Mouse (Mus musculus) neural tube, embryonic 14.5 days (tissue): ENCODE measurements around the gene Slu7. TPM values are rescaled to one million over a fixed set of nuclear protein-coding genes. Genes with fewer than 3 reads are reported as not detected.
A peak's percentile ranks its signal among the peaks of the same experiment; 100 is the strongest.

ENCODE experiments used
- ATAC-seq: fragments of 200-750 bp; cut with Nextera tagmentation; 2 replicates; pipeline ENCODE4 v1.8.0; 2017; ENCODE audit warnings: low read depth, mild to moderate bottlenecking, moderate TSS enrichment, moderate library complexity
- H3K27ac ChIP-seq: fragments of 300-500 bp; sonication (generic); 2 replicates; pipeline ENCODE4 v1.5.1; 2014; ENCODE audit warnings: low read depth, mild to moderate bottlenecking, control low read depth, low read length, moderate library complexity, mixed read lengths
- H3K27me3 ChIP-seq: fragments of 300-500 bp; sonication (generic); 2 replicates; pipeline ENCODE4 v1.6.1; 2014; ENCODE audit warnings: low read length; ENCODE audit not compliant: control insufficient read depth, insufficient read depth
- H3K36me3 ChIP-seq: fragments of 300-500 bp; sonication (generic); 2 replicates; pipeline ENCODE4 v1.6.1; 2014; ENCODE audit warnings: low read length, mixed read lengths; ENCODE audit not compliant: control insufficient read depth, insufficient read depth
- H3K4me1 ChIP-seq: fragments of 300-500 bp; sonication (generic); 2 replicates; pipeline ENCODE4 v1.6.1; 2014; ENCODE audit warnings: low read length; ENCODE audit not compliant: control insufficient read depth, insufficient read depth
- H3K4me2 ChIP-seq: fragments of 300-500 bp; sonication (generic); 2 replicates; pipeline ENCODE4 v1.6.1; 2014; ENCODE audit warnings: mild to moderate bottlenecking, low read depth, low read length, control low read depth
- H3K4me3 ChIP-seq: fragments of 300-500 bp; sonication (generic); 2 replicates; pipeline ENCODE4 v1.5.1; 2014; ENCODE audit warnings: low read depth, low read length, control low read depth, mixed read lengths
- H3K9ac ChIP-seq: fragments of 300-500 bp; sonication (generic); replicated peaks from 2 replicates; pipeline ENCODE4 v1.6.1; 2014; ENCODE audit warnings: low read depth, mild to moderate bottlenecking, control low read depth, low read length, mixed read lengths
- H3K9me3 ChIP-seq: fragments of 300-500 bp; sonication (generic); 2 replicates; pipeline ENCODE4 v1.6.1; 2016; ENCODE audit warnings: low read length; ENCODE audit not compliant: control insufficient read depth
- WGBS: fragments of 180-500 bp; shearing (Covaris S2); extraction: QIAGEN DNeasy Blood & Tissue Kit; methylation state at CpG from one replicate; pipeline ENCODE4 v1.1.7; 2014; 5-methylcytosine and 5-hydroxymethylcytosine counted together
- polyA plus RNA-seq: library from polyadenylated mRNA; unstranded; fragments of >200 nt; fragmentation: Nextera tagmentation; extraction: Ambion mirVana; gene quantifications from 2 replicates; pipeline ENCODE4 v1.2.1, GENCODE M21; 2014

Gene Slu7
- polyA plus RNA-seq, 1 experiment from 2014 or later, result 65.2 TPM

DNA sequence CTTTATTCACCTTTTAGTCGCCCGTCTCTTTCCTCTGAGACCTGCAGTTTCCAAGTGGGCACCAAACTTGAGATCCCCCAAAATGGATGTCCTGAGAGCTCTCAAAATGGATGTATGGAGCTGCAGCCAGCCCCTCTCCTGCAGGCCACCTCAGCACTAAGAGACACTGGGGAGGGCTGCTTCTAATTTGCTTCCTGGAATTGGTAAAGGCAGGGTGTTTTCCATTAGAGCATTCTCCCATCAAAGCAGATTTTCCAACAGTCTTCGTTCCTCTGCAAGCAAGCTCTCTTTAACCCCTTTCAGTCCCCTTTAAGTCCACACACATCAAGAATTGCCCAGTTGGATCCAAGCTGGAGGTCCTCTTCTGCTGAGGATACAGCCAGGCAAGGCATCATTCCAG, 45.8 kb downstream of the Slu7 start:
- no peak for ATAC-seq
- H3K4me3 ChIP-seq, result no peak overlapping the region
- no peaks in the 10 kb centered on the region for H3K36me3 ChIP-seq
- no peaks in the 10 kb centered on the region for H3K27me3 ChIP-seq
- no peak overlapping the region for H3K9ac ChIP-seq
- 92% methylated on average over 3 of the region's 3 CpGs for WGBS
- H3K27ac ChIP-seq, result no peak overlapping the region
- H3K4me2 ChIP-seq, result no peak overlapping the region
- H3K4me1 ChIP-seq, result no peaks in the 10 kb centered on the region
- no peaks in the 10 kb centered on the region for H3K9me3 ChIP-seq

DNA sequence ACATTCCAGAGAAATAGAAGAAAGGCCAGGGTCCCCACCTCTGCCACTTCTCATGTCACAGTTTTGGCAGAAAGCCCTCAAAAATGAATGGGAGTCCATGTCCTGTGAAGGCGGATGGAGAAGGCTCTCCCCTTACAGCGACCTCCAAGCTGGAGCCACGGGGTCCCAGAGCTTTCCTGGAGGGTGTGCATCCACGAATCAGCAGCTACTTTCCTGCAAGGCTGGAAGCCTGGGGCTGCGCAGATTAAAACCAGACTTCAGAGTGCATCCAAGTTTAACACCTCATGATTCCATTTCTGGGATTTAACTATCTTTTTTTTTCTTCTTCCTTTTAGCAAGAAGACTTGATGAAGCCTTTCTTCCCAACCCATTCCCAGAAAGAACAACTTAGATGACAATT, 47.0 kb downstream of the Slu7 start:
- 50% methylated on average over 5 of the region's 5 CpGs for WGBS
- no peaks in the 10 kb centered on the region for H3K36me3 ChIP-seq
- no peak for ATAC-seq
- no peaks in the 10 kb centered on the region for H3K9me3 ChIP-seq
- no peak overlapping the region for H3K4me3 ChIP-seq
- H3K9ac ChIP-seq, result no peak overlapping the region
- H3K27me3 ChIP-seq, result no peaks in the 10 kb centered on the region
- no peak overlapping the region for H3K4me2 ChIP-seq
- H3K4me1 ChIP-seq, result no peaks in the 10 kb centered on the region
- H3K27ac ChIP-seq, result no peak overlapping the region

DNA sequence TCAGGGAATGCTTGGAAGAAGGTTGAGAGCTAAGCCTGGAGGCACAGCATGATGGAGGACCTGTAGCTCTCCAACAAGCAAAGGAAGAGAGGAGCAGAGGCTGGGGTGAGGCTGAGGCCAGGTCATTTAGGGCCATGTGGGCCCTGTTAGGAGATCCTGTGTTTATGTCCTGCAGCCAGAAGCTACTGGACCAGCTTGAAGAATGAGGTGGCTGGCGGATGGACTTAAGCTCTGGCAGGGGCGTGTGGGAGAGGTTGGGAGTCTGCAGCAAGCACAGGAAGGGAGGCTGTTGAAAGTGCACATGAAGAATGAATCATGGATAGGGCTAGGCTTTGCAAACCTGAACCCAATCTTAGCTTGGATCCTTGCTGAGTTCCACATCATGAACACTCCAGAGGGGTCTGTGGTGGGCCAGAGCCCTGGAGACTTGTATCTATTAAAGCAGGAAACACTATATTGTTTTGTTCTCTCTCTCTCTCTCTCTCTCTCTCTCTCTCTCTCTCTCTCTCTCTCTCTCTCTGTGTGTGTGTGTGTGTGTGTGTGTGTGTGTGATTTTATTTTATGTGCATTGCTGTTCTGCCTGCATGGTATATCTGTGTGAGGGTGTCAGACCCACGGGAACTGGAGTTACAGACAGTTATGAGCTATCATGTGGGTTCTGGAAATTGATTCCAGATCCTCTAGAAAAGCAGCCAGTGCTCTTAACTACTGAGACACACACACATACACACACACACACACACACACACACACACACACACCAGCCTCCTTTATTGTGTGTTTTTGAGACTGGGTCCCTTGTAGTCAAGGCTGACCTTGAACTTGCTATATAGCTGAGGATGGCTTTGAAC, 48.4 kb downstream of the Slu7 start:
- Histone ChIP-seq H3K27me3 (no peaks in the 10 kb centered on the region), H3K36me3 (no peaks in the 10 kb centered on the region), H3K9me3 (no peaks in the 10 kb centered on the region), H3K4me1 (no peaks in the 10 kb centered on the region), H3K27ac (no peak overlapping the region), H3K4me3 (no peak overlapping the region), H3K4me2 (no peak overlapping the region), H3K9ac (no peak overlapping the region)
- ATAC-seq, result no peak
- WGBS, result 76% methylated on average over 3 of the region's 3 CpGs

DNA sequence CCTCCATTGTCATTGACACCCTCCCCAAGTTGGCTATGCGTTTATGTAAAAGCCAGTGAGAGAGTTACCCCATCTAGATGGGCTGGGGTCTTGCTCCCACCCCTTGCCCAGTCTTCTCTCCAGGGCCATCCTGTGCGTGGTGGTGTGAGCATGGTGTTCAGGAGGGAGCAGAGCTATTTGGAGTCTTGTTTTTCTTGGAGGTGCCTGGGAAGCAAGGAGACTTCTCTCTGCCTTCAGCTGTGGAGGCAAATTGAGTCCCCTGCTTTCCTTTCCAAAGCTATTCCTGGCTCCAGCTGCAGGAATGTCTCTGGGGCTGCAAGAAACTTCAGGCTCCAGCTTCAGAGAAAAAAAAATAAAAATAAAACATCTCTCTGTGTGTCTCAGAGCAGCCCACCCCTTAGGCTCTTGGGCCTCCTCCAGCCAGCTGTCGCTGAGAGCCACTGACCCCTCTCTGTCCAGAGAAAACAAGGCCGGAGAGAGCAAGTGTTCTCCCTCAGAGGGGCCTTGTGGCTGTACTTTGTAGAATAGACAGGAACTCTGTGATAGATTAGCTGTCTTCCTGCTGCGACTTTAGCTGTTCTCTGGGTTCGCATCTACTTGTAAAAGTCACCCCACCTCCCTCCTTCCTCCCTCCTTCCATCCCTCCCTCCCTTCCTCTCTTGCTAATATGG, 49.7 kb downstream of the Slu7 start:
- no peak overlapping the region for H3K4me2 ChIP-seq
- no peak; the same call in 1 of the 2 replicates for ATAC-seq
- no peak overlapping the region for H3K9ac ChIP-seq
- H3K4me1 ChIP-seq, result no peaks in the 10 kb centered on the region
- 44% methylated on average over 6 of the region's 6 CpGs for WGBS
- no peaks in the 10 kb centered on the region for H3K9me3 ChIP-seq
- H3K27ac ChIP-seq, result no peak overlapping the region
- H3K4me3 ChIP-seq, result no peak overlapping the region
- no peaks in the 10 kb centered on the region for H3K27me3 ChIP-seq
- H3K36me3 ChIP-seq, result no peaks in the 10 kb centered on the region

DNA sequence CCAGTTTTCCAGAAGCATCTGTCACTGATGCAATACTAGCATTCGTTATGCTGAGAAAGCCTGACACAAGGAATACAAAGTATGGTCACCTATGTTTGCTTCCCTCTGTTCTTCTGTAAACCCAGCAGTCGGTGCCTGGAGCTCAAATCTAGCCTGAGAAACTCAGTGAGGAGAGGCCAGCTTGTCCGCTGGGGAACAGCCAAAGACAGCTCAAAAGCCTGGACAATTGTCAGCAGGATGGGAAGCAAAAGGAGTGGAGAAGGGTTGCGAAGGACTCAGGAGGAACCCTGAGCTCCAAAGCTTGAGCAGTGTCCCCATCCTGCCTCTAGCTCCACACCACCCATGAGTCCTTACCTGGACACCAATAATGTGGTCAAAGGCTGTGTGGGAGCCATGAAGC, 50.5 kb downstream of the Slu7 start:
- H3K9ac ChIP-seq, result no peak overlapping the region
- H3K4me3 ChIP-seq, result no peak overlapping the region
- no peaks in the 10 kb centered on the region for H3K27me3 ChIP-seq
- H3K4me2 ChIP-seq, result no peak overlapping the region
- no peaks in the 10 kb centered on the region for H3K9me3 ChIP-seq
- H3K36me3 ChIP-seq, result no peaks in the 10 kb centered on the region
- H3K4me1 ChIP-seq, result no peaks in the 10 kb centered on the region
- no peak overlapping the region for H3K27ac ChIP-seq
- no peak for ATAC-seq
- 78% methylated on average over 4 of the region's 4 CpGs for WGBS

DNA sequence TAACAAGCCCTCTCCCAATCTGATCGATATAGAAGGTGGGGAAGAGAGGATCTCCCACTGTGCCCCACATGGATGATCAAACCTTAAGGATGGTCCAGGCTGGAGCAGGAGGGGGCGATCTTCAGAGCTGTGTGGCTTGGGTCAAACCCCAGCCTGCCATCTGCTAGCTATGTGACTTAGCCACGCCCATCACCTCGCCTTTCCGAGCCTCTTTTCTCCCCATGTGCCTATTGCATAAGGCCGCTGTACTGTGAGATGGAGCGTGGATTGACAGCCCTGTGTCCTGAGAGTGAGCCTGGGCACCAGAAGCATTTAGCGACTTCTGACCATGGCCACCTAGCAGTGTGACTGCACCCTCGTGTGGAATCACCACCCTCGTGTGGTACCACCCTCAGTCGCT, 51.1 kb downstream of the Slu7 start:
- WGBS, result 43% methylated on average over 11 of the region's 11 CpGs

DNA sequence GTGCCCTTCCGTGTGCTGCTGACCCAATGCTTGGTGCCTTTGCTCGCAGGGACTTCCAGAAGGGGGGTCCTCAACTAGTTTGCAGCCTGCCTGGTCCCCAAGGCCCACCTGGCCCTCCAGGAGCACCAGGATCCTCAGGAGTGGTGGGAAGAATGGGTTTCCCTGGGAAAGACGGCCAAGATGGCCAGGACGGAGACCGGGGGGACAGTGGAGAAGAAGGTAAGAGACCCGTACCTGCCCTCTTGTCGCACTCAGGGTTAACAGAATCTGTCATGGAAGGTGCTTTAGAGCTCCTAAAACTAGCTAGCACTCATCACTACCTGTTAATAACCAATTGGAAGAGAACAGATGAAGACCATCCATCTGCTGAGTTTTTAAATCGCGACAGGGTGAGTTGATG, 52.3 kb downstream of the Slu7 start:
- WGBS, result 91% methylated on average over 9 of the region's 9 CpGs
- Histone ChIP-seq H3K27ac (no peak overlapping the region), H3K36me3 (no peaks in the 10 kb centered on the region), H3K4me2 (no peak overlapping the region), H3K4me1 (no peaks in the 10 kb centered on the region), H3K9ac (no peak overlapping the region), H3K4me3 (no peak overlapping the region), H3K27me3 (no peaks in the 10 kb centered on the region), H3K9me3 (no peaks in the 10 kb centered on the region)
- no peak for ATAC-seq

More for the DNA sequence above, 51.1 kb downstream of the Slu7 start:
- Histone ChIP-seq H3K36me3 (no peaks in the 10 kb centered on the region), H3K27ac (no peak overlapping the region), H3K9me3 (no peaks in the 10 kb centered on the region), H3K4me1 (no peaks in the 10 kb centered on the region), H3K4me2 (no peak overlapping the region), H3K4me3 (no peak overlapping the region), H3K9ac (no peak overlapping the region), H3K27me3 (no peaks in the 10 kb centered on the region)
- no peak for ATAC-seq

DNA sequence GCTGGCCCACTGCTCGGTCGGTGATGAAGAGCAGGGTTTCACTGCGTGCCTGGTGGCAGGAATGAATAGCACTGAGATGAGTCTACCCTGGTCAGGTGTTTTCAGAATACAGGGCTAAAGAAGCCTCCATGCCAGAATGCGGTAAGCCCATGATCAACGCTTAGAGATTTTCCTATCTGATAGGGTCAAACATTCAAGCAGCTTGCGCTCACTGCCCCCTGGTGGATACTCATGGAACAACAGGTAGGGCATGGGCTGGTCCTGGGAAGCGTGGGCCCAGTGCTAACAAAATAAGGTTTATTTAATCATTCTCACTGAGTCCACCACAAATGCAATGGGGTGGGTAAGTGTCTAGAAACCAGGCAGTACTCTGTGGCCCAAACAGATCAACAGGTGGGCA, 59.1 kb downstream of the Slu7 start:
- no peaks in the 10 kb centered on the region for H3K9me3 ChIP-seq
- no peaks in the 10 kb centered on the region for H3K36me3 ChIP-seq
- no peak overlapping the region for H3K9ac ChIP-seq
- no peaks in the 10 kb centered on the region for H3K27me3 ChIP-seq
- WGBS, result 32% methylated on average over 7 of the region's 7 CpGs
- no peak overlapping the region for H3K4me2 ChIP-seq
- H3K4me1 ChIP-seq, result no peaks in the 10 kb centered on the region
- H3K27ac ChIP-seq, result no peak overlapping the region
- no peak overlapping the region for H3K4me3 ChIP-seq
- ATAC-seq, result peak; percentile 9; the same call in 1 of the 2 replicates

DNA sequence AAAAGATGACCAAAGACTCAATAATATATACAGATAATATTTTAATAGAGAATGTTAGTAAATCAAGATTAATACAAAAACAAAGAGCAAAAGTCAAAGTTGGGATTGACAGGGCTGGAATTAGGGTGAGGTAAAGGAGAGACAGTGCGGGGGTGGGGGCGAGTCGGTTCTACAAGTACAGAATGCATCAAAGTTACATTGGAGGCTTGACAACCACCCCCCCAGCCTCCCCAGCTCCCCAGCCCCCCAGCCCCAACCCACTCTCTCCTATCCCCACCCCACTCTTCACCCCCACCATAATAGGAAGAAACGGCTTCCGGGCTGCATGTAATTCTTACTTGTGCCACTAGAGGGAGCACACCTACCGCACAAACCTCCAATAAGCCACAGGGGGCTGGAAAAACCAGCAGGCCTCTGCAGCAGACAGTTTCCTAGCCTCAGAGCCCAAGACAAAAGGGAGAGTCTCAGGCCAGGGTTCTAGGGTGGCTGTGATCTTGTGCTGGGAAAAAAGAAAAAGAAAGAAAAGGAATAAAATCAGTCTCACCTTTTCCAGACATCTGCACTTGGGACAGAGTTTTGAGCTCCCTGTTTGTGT, 60.4 kb downstream of the Slu7 start:
- H3K9ac ChIP-seq, result no peak overlapping the region
- no peaks in the 10 kb centered on the region for H3K27me3 ChIP-seq
- no peak overlapping the region for H3K4me2 ChIP-seq
- peak; percentile 87 for ATAC-seq
- H3K4me1 ChIP-seq, result no peaks in the 10 kb centered on the region
- no peak overlapping the region for H3K27ac ChIP-seq
- WGBS, result 25% methylated on average over 6 of the region's 6 CpGs
- no peaks in the 10 kb centered on the region for H3K9me3 ChIP-seq
- no peaks in the 10 kb centered on the region for H3K36me3 ChIP-seq
- H3K4me3 ChIP-seq, result no peak overlapping the region
